Comparison of ENCODE assay signal across 8 mouse cellular contexts in the genomic region with DNA sequence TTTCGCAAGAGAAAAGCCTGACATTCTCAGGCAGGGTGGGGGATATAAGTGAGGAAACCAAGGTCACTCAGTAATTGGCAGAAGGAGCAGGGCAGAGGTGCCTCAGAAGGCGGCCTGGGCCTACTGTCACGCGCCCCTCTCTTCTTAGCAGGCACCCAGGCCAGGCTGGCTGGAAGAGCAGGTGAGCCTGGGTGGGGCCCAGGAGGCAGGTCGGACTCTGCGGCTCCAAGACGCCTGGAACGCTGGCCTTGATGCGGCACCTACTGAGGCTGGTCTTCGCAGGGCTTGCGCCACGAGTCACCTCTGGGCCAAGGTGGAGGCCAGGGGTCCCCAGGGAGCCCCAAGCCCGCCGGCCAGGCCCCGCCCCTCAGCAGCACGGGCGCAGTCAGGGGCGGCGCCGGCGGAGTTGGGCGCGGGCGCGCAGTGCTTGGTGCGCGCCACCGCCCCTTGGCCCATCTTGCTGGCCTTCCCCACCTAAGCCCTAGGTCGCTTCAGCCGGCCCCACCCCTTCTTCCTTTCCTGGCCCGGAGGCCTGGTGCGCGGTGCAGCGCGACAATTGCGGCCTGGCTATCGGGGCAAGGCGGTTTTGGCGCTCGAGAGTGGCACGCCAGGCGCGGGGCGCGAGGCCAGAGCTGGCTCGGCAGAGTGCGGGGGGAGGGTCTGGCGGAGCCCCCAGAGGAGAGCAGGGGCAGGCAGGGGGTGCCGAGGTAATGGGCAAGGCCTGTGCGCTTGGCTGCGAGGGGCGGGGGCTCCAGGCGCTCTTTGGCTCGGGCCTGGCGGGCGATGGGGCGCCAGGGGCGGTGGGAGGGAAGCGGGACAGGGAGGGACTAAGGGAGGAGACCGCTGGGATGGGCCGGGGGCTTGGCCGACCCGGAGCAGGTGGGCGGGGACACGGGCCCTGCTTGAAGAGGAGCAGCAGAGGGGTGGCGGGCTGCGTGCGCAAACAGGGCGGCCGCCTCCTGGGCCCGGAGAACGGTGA. TPM values are rescaled to one million over a fixed set of nuclear protein-coding genes. Genes with fewer than 3 reads are reported as not detected.
A peak's percentile ranks its signal among the peaks of the same experiment; 100 is the strongest.
DNase-seq lines count a peak whose midpoint lies in the region; ATAC-seq lines count a peak whose summit lies in the region.

A gene (plus strand): TSS at position 552 of the 979 bp plus-strand sequence.

- WGBS in embryonic facial prominence, embryonic 13.5 days, result 24% methylated on average over 68 of the region's 72 CpGs
- WGBS in heart, embryonic 10.5 days, result 24% methylated on average over 70 of the region's 72 CpGs

- H3K9ac ChIP-seq in embryonic facial prominence, embryonic 13.5 days, result peak within 1 kb of the TSS; percentile 71

- no peaks in the 10 kb centered on the region for H3K36me3 ChIP-seq in embryonic facial prominence, embryonic 13.5 days
- H3K36me3 ChIP-seq in heart, embryonic 10.5 days, result no peaks in the 10 kb centered on the region

- no peak for DNase-seq in layer of hippocampus, adult 18-20 months (ENCODE audit: low spot score in 2 of 2)
- no peak for DNase-seq in layer of hippocampus, adult 11-12 months (ENCODE audit: low spot score)
- DNase-seq in heart, embryonic 10.5 days (ENCODE audit: low spot score), result peak; percentile 79
- peak; percentile 75 to 85 for DNase-seq in kidney, postnatal 4 days
- peak; percentile 70 to 75 for DNase-seq in lung, adult 18-20 months
- DNase-seq in ovary, postnatal 14 days (ENCODE audit: low spot score), result peak; percentile 31

- H3K27me3 ChIP-seq in embryonic facial prominence, embryonic 13.5 days, result peaks cover 20% of the 10 kb centered on the region
- peaks cover 33% of the 10 kb centered on the region for H3K27me3 ChIP-seq in heart, embryonic 10.5 days (ENCODE audit: insufficient read depth, poor library complexity, severe bottlenecking)

- no peaks in the 10 kb centered on the region for H3K9me3 ChIP-seq in embryonic facial prominence, embryonic 13.5 days
- no peaks in the 10 kb centered on the region for H3K9me3 ChIP-seq in heart, embryonic 10.5 days

- peaks cover 5% of the 10 kb centered on the region; the same call in 1 of the 2 replicates for H3K4me1 ChIP-seq in embryonic facial prominence, embryonic 13.5 days
- H3K4me1 ChIP-seq in heart, embryonic 10.5 days, result no peaks in the 10 kb centered on the region

- H3K27ac ChIP-seq in embryonic facial prominence, embryonic 13.5 days, result peak within 1 kb of the TSS; percentile 44; the same call in 1 of the 2 replicates
- H3K27ac ChIP-seq in heart, embryonic 10.5 days, result peak within 1 kb of the TSS; percentile 79

- ATAC-seq in embryonic facial prominence, embryonic 13.5 days (ENCODE audit: insufficient number of reproducible peaks, insufficient read depth, low FRiP score, low TSS enrichment, low read depth), result peak; percentile 88
- no peak for ATAC-seq in erythroid progenitor cell, adult 5-6 weeks (replicated peaks; ENCODE audit: low FRiP score, poor library complexity, severe bottlenecking)

- peak within 1 kb of the TSS; percentile 64 for H3K4me2 ChIP-seq in embryonic facial prominence, embryonic 13.5 days

- peak within 1 kb of the TSS; percentile 53 for H3K4me3 ChIP-seq in embryonic facial prominence, embryonic 13.5 days
- H3K4me3 ChIP-seq in heart, embryonic 10.5 days, result peak within 1 kb of the TSS; percentile 59

RNA-seq across cellular contexts. Expression of the gene that starts here (rescaled TPM):
- 10 to 100 TPM; 19.3 to 21.2 TPM for total RNA-seq in layer of hippocampus, adult 18-20 months (2021)
- polyA plus RNA-seq in embryonic facial prominence, embryonic 13.5 days (2015; fragmentation: Nextera tagmentation; extraction: Ambion mirVana), result 10.1 and 10.5 TPM in 2 replicates
- 4.8 and 4.9 TPM in 2 replicates for polyA plus RNA-seq in heart, embryonic 10.5 days (2016; fragmentation: Nextera tagmentation; extraction: Ambion mirVana)
- not detected in 2 replicates for total RNA-seq in erythroid progenitor cell, adult 5-6 weeks (2015; ENCODE audit: low replicate concordance)
- total RNA-seq in erythroid progenitor cell, adult 5-6 weeks (2017; ENCODE audit: low replicate concordance), result not detected in 2 replicates

Comparison
In these comparisons a context has a peak if more than half of its experiments do, and no peak if none do; other contexts are left out.
1. RNA of the gene that starts here (total RNA-seq): 19.3 to 21.2 TPM in layer of hippocampus, adult 18-20 months; not detected in erythroid progenitor cell, adult 5-6 weeks; every median in the first group is over 10 times any median in the second.
2. DNase-seq: peak in heart, embryonic 10.5 days (single experiment), kidney, postnatal 4 days (2 of 2), lung, adult 18-20 months (2 of 2) and ovary, postnatal 14 days (single experiment); none in layer of hippocampus, adult 18-20 months (0 of 2) and layer of hippocampus, adult 11-12 months (single experiment).